Mouse (Mus musculus): ENCODE results near the gene Foxp4.

GRCm38 (mm10) chr17:47914676-47915219 is 9.7 kb downstream of the Foxp4 start:
- TF ChIP-seq CTCF (IDR thresholded peaks at IDR 0.05; ENCODE audit: borderline replicate concordance, insufficient read depth, low read length), result no peak
- TF ChIP-seq POLR2A (IDR thresholded peaks at IDR 0.05; ENCODE audit: low read depth, low read length), result no peak

All from embryonic fibroblast, embryonic 13.5 days (primary cell).